Mouse (Mus musculus): ENCODE data around the gene Olfr906. TPM values are rescaled to one million over a fixed set of nuclear protein-coding genes. Genes with fewer than 3 reads are reported as not detected.

The Olfr906 gene
- polyA plus RNA-seq (2015; fragmentation: Nextera tagmentation; extraction: Ambion mirVana), result not detected in 2 replicates

DNA sequence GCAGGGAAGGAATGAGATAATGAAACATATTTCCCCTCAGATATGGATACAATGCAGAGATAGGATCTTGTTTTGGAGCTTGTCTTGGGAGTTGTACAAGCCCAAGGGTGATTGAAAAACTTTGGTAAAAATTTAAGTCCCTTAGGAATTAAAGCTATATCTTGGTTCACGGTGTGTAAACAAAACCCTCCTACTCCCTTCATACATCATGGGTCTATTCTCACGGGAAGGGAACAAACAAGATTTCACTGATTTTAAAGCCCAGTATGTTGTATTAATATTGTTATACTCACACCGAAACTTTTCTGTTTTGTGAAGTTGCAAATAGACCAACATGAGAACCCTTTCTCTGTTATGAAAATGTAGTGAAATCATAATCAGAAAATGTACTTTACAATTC lies at the start of gene Olfr906:
Gene Olfr906 (plus strand): TSS at position 301 of the 400 bp plus-strand sequence.
- Histone ChIP-seq H3K9ac (ENCODE audit: low read length) (no peak within 1 kb of the TSS), H3K27me3 (ENCODE audit: control insufficient read depth, insufficient read depth, low read length) (no peaks in the 10 kb centered on the region), H3K27ac (ENCODE audit: low read length) (no peak within 1 kb of the TSS), H3K36me3 (ENCODE audit: control insufficient read depth, insufficient read depth) (no peaks in the 10 kb centered on the region), H3K9me3 (replicated peaks; ENCODE audit: control insufficient read depth, low read length) (no peaks in the 10 kb centered on the region), H3K4me2 (ENCODE audit: low read depth, low read length) (no peak within 1 kb of the TSS), H3K4me1 (ENCODE audit: control insufficient read depth, insufficient read depth, low read length) (no peaks in the 10 kb centered on the region), H3K4me3 (ENCODE audit: low read length) (no peak within 1 kb of the TSS)
- no peak for ATAC-seq (replicated peaks; ENCODE audit: extremely low read depth, insufficient read depth, low FRiP score)
- WGBS, result 68% methylated on average over 3 of the region's 3 CpGs

DNA sequence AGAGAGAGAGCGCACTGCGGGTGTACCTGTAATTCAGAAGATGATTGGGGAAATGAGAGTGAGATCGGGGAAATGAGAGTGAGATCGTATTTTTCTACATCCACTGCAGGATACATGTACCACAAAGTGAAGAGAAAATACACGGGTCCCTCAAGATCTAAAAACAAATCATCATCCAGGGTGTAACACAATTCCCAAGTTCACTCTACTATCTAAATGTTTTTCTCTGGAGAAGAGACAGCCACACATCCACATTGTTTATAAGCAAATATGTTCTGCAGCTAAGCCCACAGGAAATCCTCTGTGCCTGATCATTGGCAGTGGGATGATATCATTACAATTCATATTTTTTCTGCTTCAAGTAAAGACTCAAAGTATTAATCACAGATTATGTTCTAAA lies 39.5 kb upstream of the Olfr906 start, which contains the start of gene Olfr902:
Gene Olfr902 (plus strand): TSS at position 301 of the 400 bp plus-strand sequence.
- Histone ChIP-seq H3K9me3 (replicated peaks; ENCODE audit: control insufficient read depth, low read length) (no peaks in the 10 kb centered on the region), H3K4me3 (ENCODE audit: low read length) (no peak within 1 kb of the TSS), H3K36me3 (ENCODE audit: control insufficient read depth, insufficient read depth) (no peaks in the 10 kb centered on the region), H3K4me1 (ENCODE audit: control insufficient read depth, insufficient read depth, low read length) (no peaks in the 10 kb centered on the region), H3K4me2 (ENCODE audit: low read depth, low read length) (no peak within 1 kb of the TSS), H3K27me3 (ENCODE audit: control insufficient read depth, insufficient read depth, low read length) (no peaks in the 10 kb centered on the region), H3K27ac (ENCODE audit: low read length) (no peak within 1 kb of the TSS), H3K9ac (ENCODE audit: low read length) (no peak within 1 kb of the TSS)
- WGBS, result 82% methylated on average over 5 of the region's 5 CpGs
- ATAC-seq (replicated peaks; ENCODE audit: extremely low read depth, insufficient read depth, low FRiP score), result no peak

DNA sequence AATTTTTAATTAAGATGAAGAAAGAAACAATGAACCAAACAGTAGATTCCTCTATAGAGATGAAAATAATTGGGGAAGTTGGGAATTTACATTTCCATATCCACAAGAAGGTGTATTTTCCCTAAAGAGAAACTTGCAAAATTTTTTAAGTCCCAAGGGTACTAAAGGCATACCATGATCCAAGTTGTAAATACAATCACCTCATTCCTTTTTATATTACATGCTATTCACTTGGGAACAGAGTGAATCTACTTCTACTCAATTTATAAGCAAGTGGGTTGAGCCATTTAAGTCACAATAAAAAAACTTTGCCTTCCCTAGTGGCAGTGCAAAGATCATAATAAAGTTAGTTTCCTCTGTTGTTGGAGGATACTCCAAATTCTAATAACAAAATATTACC lies 24.0 kb upstream of the Olfr906 start, which contains the start of gene Olfr904:
Gene Olfr904 (plus strand): TSS at position 301 of the 400 bp plus-strand sequence.
- Histone ChIP-seq H3K4me2 (ENCODE audit: low read depth, low read length) (no peak within 1 kb of the TSS), H3K36me3 (ENCODE audit: control insufficient read depth, insufficient read depth) (no peaks in the 10 kb centered on the region), H3K27me3 (ENCODE audit: control insufficient read depth, insufficient read depth, low read length) (no peaks in the 10 kb centered on the region), H3K27ac (ENCODE audit: low read length) (no peak within 1 kb of the TSS), H3K4me1 (ENCODE audit: control insufficient read depth, insufficient read depth, low read length) (no peaks in the 10 kb centered on the region), H3K9me3 (replicated peaks; ENCODE audit: control insufficient read depth, low read length) (no peaks in the 10 kb centered on the region), H3K4me3 (ENCODE audit: low read length) (no peak within 1 kb of the TSS), H3K9ac (ENCODE audit: low read length) (no peak within 1 kb of the TSS)
- ATAC-seq (replicated peaks; ENCODE audit: extremely low read depth, insufficient read depth, low FRiP score), result no peak

DNA sequence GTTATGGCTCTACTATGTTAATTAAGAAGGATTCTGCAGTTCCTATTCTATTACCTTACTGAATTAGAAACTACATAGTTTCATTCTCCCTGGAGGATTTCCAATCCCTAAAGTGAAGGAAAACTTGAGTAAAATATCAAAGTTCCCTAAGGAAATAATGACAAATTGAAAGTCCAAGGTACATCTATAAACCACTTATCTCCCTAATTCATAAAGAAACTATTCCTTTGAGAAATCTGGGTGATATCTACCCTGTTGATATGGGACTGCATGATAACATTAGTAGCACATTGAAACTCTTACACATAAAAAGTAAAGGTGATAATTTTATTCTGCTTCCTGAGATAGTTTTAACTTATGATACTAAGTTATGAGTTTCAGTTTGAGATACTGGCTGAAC lies 16.1 kb upstream of the Olfr906 start, which contains the start of gene Olfr905:
Gene Olfr905 (plus strand): TSS at position 301 of the 400 bp plus-strand sequence.
- Histone ChIP-seq H3K9ac (ENCODE audit: low read length) (no peak within 1 kb of the TSS), H3K4me2 (ENCODE audit: low read depth, low read length) (no peak within 1 kb of the TSS), H3K27me3 (ENCODE audit: control insufficient read depth, insufficient read depth, low read length) (no peaks in the 10 kb centered on the region), H3K27ac (ENCODE audit: low read length) (no peak within 1 kb of the TSS), H3K36me3 (ENCODE audit: control insufficient read depth, insufficient read depth) (no peaks in the 10 kb centered on the region), H3K4me1 (ENCODE audit: control insufficient read depth, insufficient read depth, low read length) (no peaks in the 10 kb centered on the region), H3K4me3 (ENCODE audit: low read length) (no peak within 1 kb of the TSS), H3K9me3 (replicated peaks; ENCODE audit: control insufficient read depth, low read length) (no peaks in the 10 kb centered on the region)
- ATAC-seq (replicated peaks; ENCODE audit: extremely low read depth, insufficient read depth, low FRiP score), result no peak

DNA sequence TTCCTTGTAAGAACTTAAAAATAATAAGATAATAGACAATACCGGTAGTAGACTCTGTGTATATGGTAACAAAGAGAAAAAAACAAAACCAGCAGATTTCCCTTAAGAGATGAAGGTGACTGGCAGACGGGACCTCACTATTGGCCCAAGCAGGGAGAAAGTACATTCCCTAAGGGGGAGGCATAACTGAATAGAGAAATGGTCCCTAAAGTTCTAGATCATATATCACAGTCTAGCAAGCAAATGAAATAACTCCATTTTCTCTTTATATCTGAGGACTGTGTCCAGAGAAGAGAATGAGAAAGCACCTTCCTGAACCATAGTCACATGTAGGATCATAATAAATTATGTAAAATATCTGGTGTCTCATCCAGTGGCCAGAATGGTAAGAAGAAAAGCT lies 8.6 kb downstream of the Olfr906 start, which contains the start of gene Olfr907:
Gene Olfr907 (plus strand): TSS at position 301 of the 400 bp plus-strand sequence.
- Histone ChIP-seq H3K9me3 (replicated peaks; ENCODE audit: control insufficient read depth, low read length) (no peaks in the 10 kb centered on the region), H3K4me3 (ENCODE audit: low read length) (no peak within 1 kb of the TSS), H3K27ac (ENCODE audit: low read length) (no peak within 1 kb of the TSS), H3K27me3 (ENCODE audit: control insufficient read depth, insufficient read depth, low read length) (no peaks in the 10 kb centered on the region), H3K4me1 (ENCODE audit: control insufficient read depth, insufficient read depth, low read length) (no peaks in the 10 kb centered on the region), H3K36me3 (ENCODE audit: control insufficient read depth, insufficient read depth) (no peaks in the 10 kb centered on the region), H3K4me2 (ENCODE audit: low read depth, low read length) (no peak within 1 kb of the TSS), H3K9ac (ENCODE audit: low read length) (no peak within 1 kb of the TSS)
- ATAC-seq (replicated peaks; ENCODE audit: extremely low read depth, insufficient read depth, low FRiP score), result no peak
- WGBS, result 62% methylated on average over 2 of the region's 2 CpGs

DNA sequence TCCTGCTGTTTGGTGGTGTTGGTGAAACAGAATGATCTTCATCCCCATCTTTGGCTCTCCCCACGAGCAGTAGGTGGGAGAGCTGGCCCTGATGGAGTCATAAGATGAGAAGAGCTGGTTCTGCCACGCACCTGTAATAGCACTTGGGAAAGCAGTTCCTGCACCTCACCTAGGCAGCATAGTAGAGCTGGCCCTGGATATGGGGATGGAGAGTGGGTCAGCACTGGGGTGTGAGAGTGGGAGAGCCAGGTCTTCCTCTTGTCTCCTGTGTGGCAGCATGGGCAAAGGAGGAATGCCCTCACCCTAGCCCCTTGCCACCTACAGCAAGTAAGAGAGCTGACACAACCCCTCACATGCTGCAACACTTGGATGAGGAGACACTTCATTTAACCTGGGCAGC lies 25.5 kb downstream of the Olfr906 start:
- Histone ChIP-seq H3K36me3 (ENCODE audit: control insufficient read depth, insufficient read depth) (no peaks in the 10 kb centered on the region), H3K4me2 (ENCODE audit: low read depth, low read length) (no peak overlapping the region), H3K9ac (ENCODE audit: low read length) (no peak overlapping the region), H3K4me1 (ENCODE audit: control insufficient read depth, insufficient read depth, low read length) (no peaks in the 10 kb centered on the region), H3K9me3 (replicated peaks; ENCODE audit: control insufficient read depth, low read length) (no peaks in the 10 kb centered on the region), H3K27me3 (ENCODE audit: control insufficient read depth, insufficient read depth, low read length) (no peaks in the 10 kb centered on the region), H3K27ac (ENCODE audit: low read length) (no peak overlapping the region), H3K4me3 (ENCODE audit: low read length) (no peak overlapping the region)
- no peak for ATAC-seq (replicated peaks; ENCODE audit: extremely low read depth, insufficient read depth, low FRiP score)
- WGBS, result 48% methylated on average over 2 of the region's 2 CpGs

DNA sequence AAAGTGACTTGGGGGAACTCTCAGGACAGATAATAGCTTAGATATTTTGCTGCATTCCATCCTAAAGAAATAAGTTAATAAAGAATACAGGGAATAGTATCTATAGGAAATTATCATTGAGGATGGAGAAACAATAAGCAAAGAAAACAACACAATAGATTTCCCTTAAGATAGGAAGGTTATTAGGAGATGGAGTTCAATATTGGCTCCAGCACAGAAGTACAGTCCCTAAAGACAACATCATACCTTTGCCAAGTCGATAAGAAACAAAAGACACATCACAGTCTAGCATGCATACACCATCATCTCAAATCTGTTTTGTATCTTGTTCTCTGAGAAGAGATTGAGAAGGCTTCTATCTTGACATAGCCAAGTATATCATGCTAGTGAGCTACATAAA lies 34.4 kb downstream of the Olfr906 start, which contains the start of gene Olfr911-ps1:
Gene Olfr911-ps1 (plus strand): TSS at position 301 of the 400 bp plus-strand sequence.
- 53% methylated on average over 1 of the region's 1 CpGs for WGBS
- no peak within 1 kb of the TSS for H3K4me2 ChIP-seq (ENCODE audit: low read depth, low read length)
- ATAC-seq (replicated peaks; ENCODE audit: extremely low read depth, insufficient read depth, low FRiP score), result no peak

DNA sequence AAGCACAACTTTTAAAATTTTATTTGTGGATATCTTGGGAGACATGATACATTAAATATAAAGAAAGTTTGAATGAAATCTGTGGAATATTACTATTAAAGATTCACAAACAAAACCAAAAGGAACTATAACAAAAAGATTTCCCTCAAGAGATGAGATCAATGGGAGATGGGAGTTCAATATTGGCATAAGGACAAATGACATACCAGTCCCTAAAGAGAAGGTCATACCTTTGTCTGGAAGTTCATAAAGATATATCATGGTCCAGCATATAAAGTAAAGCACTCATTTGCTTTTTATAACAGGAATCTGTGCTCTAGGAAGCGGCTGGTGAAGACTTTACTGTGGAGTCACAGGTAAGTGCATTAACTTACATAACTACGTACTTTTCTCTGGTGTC lies 50.7 kb downstream of the Olfr906 start, which contains the start of gene Olfr910:
Gene Olfr910 (plus strand): TSS at position 301 of the 400 bp plus-strand sequence.
- H3K9ac ChIP-seq (ENCODE audit: low read length), result no peak within 1 kb of the TSS
- H3K36me3 ChIP-seq (ENCODE audit: control insufficient read depth, insufficient read depth), result no peaks in the 10 kb centered on the region
- H3K27ac ChIP-seq (ENCODE audit: low read length), result no peak within 1 kb of the TSS
- H3K4me1 ChIP-seq (ENCODE audit: control insufficient read depth, insufficient read depth, low read length), result no peaks in the 10 kb centered on the region
- H3K9me3 ChIP-seq (replicated peaks; ENCODE audit: control insufficient read depth, low read length), result peaks cover 1% of the 10 kb centered on the region; the same call in 1 of the 2 replicates
- no peaks in the 10 kb centered on the region for H3K27me3 ChIP-seq (ENCODE audit: control insufficient read depth, insufficient read depth, low read length)
- no peak within 1 kb of the TSS for H3K4me2 ChIP-seq (ENCODE audit: low read depth, low read length)
- WGBS, result 85% methylated on average over 2 of the region's 2 CpGs
- no peak within 1 kb of the TSS for H3K4me3 ChIP-seq (ENCODE audit: low read length)
- no peak for ATAC-seq (replicated peaks; ENCODE audit: extremely low read depth, insufficient read depth, low FRiP score)

More for the DNA sequence above, 34.4 kb downstream of the Olfr906 start, which contains the start of gene Olfr911-ps1:
- H3K27me3 ChIP-seq (ENCODE audit: control insufficient read depth, insufficient read depth, low read length), result no peaks in the 10 kb centered on the region
- no peak within 1 kb of the TSS for H3K4me3 ChIP-seq (ENCODE audit: low read length)
- H3K4me1 ChIP-seq (ENCODE audit: control insufficient read depth, insufficient read depth, low read length), result no peaks in the 10 kb centered on the region
- H3K9me3 ChIP-seq (replicated peaks; ENCODE audit: control insufficient read depth, low read length), result no peaks in the 10 kb centered on the region
- no peaks in the 10 kb centered on the region for H3K36me3 ChIP-seq (ENCODE audit: control insufficient read depth, insufficient read depth)
- no peak within 1 kb of the TSS for H3K9ac ChIP-seq (ENCODE audit: low read length)
- no peak within 1 kb of the TSS for H3K27ac ChIP-seq (ENCODE audit: low read length)
